Comparison of ENCODE assay signal across 8 mouse cellular contexts in genomic region chr5:33695718-33696121, GRCm38 (mm10). TPM values are rescaled to one million over a fixed set of nuclear protein-coding genes. Genes with fewer than 3 reads are reported as not detected.
DNase-seq lines count a peak whose midpoint lies in the region; ATAC-seq and TF ChIP-seq lines count a peak whose summit lies in the region.

No protein-coding gene starts in this region.

- H3K27me3 ChIP-seq in forebrain, embryonic 11.5 days (ENCODE audit: control insufficient read depth, insufficient read depth, low read length): peaks cover 50% of the 10 kb centered on the region
- peaks cover 11% of the 10 kb centered on the region for H3K27me3 ChIP-seq in limb, embryonic 13.5 days
- peaks cover 1% of the 10 kb centered on the region; the same call in 1 of the 2 replicates for H3K27me3 ChIP-seq in cerebellum, adult 2 months (ENCODE audit: control insufficient read depth, insufficient read depth, low read length)

- TF ChIP-seq POLR2A in olfactory bulb, adult 2 months (IDR thresholded peaks at IDR 0.05; ENCODE audit: insufficient read depth, low read depth, low read length): no peak
- no peak for TF ChIP-seq POLR2A in cerebellum, adult 2 months (IDR thresholded peaks at IDR 0.05; ENCODE audit: borderline replicate concordance, insufficient read depth, low read length)

- H3K27ac ChIP-seq in left cerebral cortex, adult 2 months: no peak overlapping the region
- peak overlapping the region; percentile 83 for H3K27ac ChIP-seq in forebrain, embryonic 11.5 days (ENCODE audit: low read depth, low read length)
- H3K27ac ChIP-seq in limb, embryonic 13.5 days: peak overlapping the region; percentile 95
- H3K27ac ChIP-seq in olfactory bulb, adult 2 months (ENCODE audit: insufficient read depth, low read depth, low read length): no peak overlapping the region
- no peak overlapping the region for H3K27ac ChIP-seq in cerebellum, adult 2 months (ENCODE audit: insufficient read depth, low read length)

- WGBS in forebrain, embryonic 11.5 days: 0% methylated on average over 24 of the region's 24 CpGs
- 5% methylated on average over 24 of the region's 24 CpGs for WGBS in limb, embryonic 13.5 days
- WGBS in olfactory bulb, adult 2 months: 15% methylated on average over 24 of the region's 24 CpGs
- WGBS in cerebellum, adult 2 months: 5% methylated on average over 24 of the region's 24 CpGs

- no peak for ATAC-seq in forebrain, embryonic 11.5 days (replicated peaks; ENCODE audit: low FRiP score)
- no peak for ATAC-seq in limb, embryonic 13.5 days (ENCODE audit: low FRiP score, low read depth)

- H3K9me3 ChIP-seq in forebrain, embryonic 11.5 days (ENCODE audit: control insufficient read depth, low read length): no peaks in the 10 kb centered on the region
- no peaks in the 10 kb centered on the region for H3K9me3 ChIP-seq in limb, embryonic 13.5 days

- no peak for DNase-seq in left cerebral cortex, adult 2 months (ENCODE audit: extremely low spot score in 1 of 2, low spot score in 2 of 2)
- no peak for DNase-seq in left cerebral cortex, postnatal 10 days (ENCODE audit: extremely low spot score in 1 of 2, low spot score in 2 of 2)
- no peak for DNase-seq in forebrain, embryonic 11.5 days (ENCODE audit: low spot score)
- DNase-seq in right cerebral cortex, postnatal 25 days: no peak
- DNase-seq in right cerebral cortex, adult 2 months (ENCODE audit: low spot score in 2 of 2): no peak
- DNase-seq in cerebellum, adult 2 months: no peak

- H3K9ac ChIP-seq in forebrain, embryonic 11.5 days (ENCODE audit: low read length): peak overlapping the region; percentile 60
- H3K9ac ChIP-seq in limb, embryonic 13.5 days: peak overlapping the region; percentile 77

- H3K4me3 ChIP-seq in left cerebral cortex, adult 2 months: peak overlapping the region; percentile 49
- peak overlapping the region; percentile 27 for H3K4me3 ChIP-seq in forebrain, embryonic 11.5 days (ENCODE audit: low read depth, low read length)
- H3K4me3 ChIP-seq in limb, embryonic 13.5 days: peak overlapping the region; percentile 49
- peak overlapping the region; percentile 50 for H3K4me3 ChIP-seq in olfactory bulb, adult 2 months (ENCODE audit: insufficient read depth, low read depth, low read length)
- H3K4me3 ChIP-seq in cerebellum, adult 2 months (replicated peaks; ENCODE audit: insufficient read depth, low read depth, low read length): no peak overlapping the region

- H3K4me2 ChIP-seq in forebrain, embryonic 11.5 days (ENCODE audit: low read depth, low read length, severe bottlenecking): peak overlapping the region; percentile 77
- peak overlapping the region; percentile 85 for H3K4me2 ChIP-seq in limb, embryonic 13.5 days (replicated peaks)

- TF ChIP-seq CTCF in left cerebral cortex, adult 2 months (IDR thresholded peaks at IDR 0.05): no peak
- TF ChIP-seq CTCF in olfactory bulb, adult 2 months (IDR thresholded peaks at IDR 0.05; ENCODE audit: insufficient read depth, low read depth, low read length): no peak
- TF ChIP-seq CTCF in cerebellum, adult 2 months (IDR thresholded peaks at IDR 0.05; ENCODE audit: borderline replicate concordance, insufficient read depth, low read depth, low read length): no peak

- H3K4me1 ChIP-seq in forebrain, embryonic 11.5 days (replicated peaks; ENCODE audit: control insufficient read depth, insufficient read depth, low read length): peaks cover 76% of the 10 kb centered on the region
- peaks cover 91% of the 10 kb centered on the region for H3K4me1 ChIP-seq in limb, embryonic 13.5 days
- peaks cover 23% of the 10 kb centered on the region for H3K4me1 ChIP-seq in olfactory bulb, adult 2 months (ENCODE audit: control insufficient read depth, insufficient read depth, low read length)
- no peaks in the 10 kb centered on the region; the same call in 1 of the 2 replicates for H3K4me1 ChIP-seq in cerebellum, adult 2 months (ENCODE audit: control insufficient read depth, insufficient read depth, low read length)

- H3K36me3 ChIP-seq in forebrain, embryonic 11.5 days (ENCODE audit: control insufficient read depth, insufficient read depth, low read length): no peaks in the 10 kb centered on the region
- no peaks in the 10 kb centered on the region for H3K36me3 ChIP-seq in limb, embryonic 13.5 days

- intact Hi-C loops in left cerebral cortex, adult 2 months (cut with DNase I): no loop called here
- intact Hi-C loops in left cerebral cortex, postnatal 10 days (cut with DNase I): no loop called here

RNA-seq across cellular contexts. Expression of gene Fgfr3, which starts 25.8 kb away (rescaled TPM):
- total RNA-seq in left cerebral cortex, adult 2 months (2021): 100 to 1,000 TPM; 112 to 140 TPM
- 100 to 1,000 TPM in 1 of 2 experiments, 10 to 100 TPM in 1; 71.3 to 109 TPM for total RNA-seq in left cerebral cortex, postnatal 10 days (2021)
- polyA plus RNA-seq in forebrain, embryonic 11.5 days (2014; fragmentation: Nextera tagmentation; extraction: Ambion mirVana): 100 and 105 TPM in 2 replicates
- polyA plus RNA-seq in limb, embryonic 13.5 days (2015; fragmentation: Nextera tagmentation; extraction: Ambion mirVana): 39.1 and 40.7 TPM in 2 replicates
- not detected in 2 replicates for polyA plus RNA-seq in olfactory bulb, adult 2 months (2012; ENCODE audit: insufficient read depth, insufficient read length, low replicate concordance, missing spikeins)
- polyA plus RNA-seq in cerebellum, adult 2 months (2012; rRNA removed): 128 and 147 TPM in 2 replicates

RNA-seq across cellular contexts. Expression of gene Tmem129, which starts 37.5 kb away (rescaled TPM):
- total RNA-seq in left cerebral cortex, adult 2 months (2021): 10 to 100 TPM; 24.8 to 26.7 TPM
- total RNA-seq in left cerebral cortex, postnatal 10 days (2021): 10 to 100 TPM; 22.2 to 23.9 TPM
- 39.3 and 41.8 TPM in 2 replicates for polyA plus RNA-seq in forebrain, embryonic 11.5 days (2014; fragmentation: Nextera tagmentation; extraction: Ambion mirVana)
- 45.2 and 46.0 TPM in 2 replicates for polyA plus RNA-seq in limb, embryonic 13.5 days (2015; fragmentation: Nextera tagmentation; extraction: Ambion mirVana)
- polyA plus RNA-seq in olfactory bulb, adult 2 months (2012; ENCODE audit: insufficient read depth, insufficient read length, low replicate concordance, missing spikeins): not detected in 2 replicates
- polyA plus RNA-seq in cerebellum, adult 2 months (2012; rRNA removed): 50.1 and 50.2 TPM in 2 replicates

RNA-seq across cellular contexts. Expression of gene Tacc3, which starts 37.8 kb away (rescaled TPM):
- total RNA-seq in left cerebral cortex, adult 2 months (2021): 1 to 10 TPM; 5.3 to 7.2 TPM
- 10 to 100 TPM in 1 of 2 experiments, 1 to 10 TPM in 1; 9.9 to 15.0 TPM for total RNA-seq in left cerebral cortex, postnatal 10 days (2021)
- polyA plus RNA-seq in forebrain, embryonic 11.5 days (2014; fragmentation: Nextera tagmentation; extraction: Ambion mirVana): 331 and 332 TPM in 2 replicates
- 196 and 197 TPM in 2 replicates for polyA plus RNA-seq in limb, embryonic 13.5 days (2015; fragmentation: Nextera tagmentation; extraction: Ambion mirVana)
- not detected in 2 replicates for polyA plus RNA-seq in olfactory bulb, adult 2 months (2012; ENCODE audit: insufficient read depth, insufficient read length, low replicate concordance, missing spikeins)
- polyA plus RNA-seq in cerebellum, adult 2 months (2012; rRNA removed): 9.2 and 9.8 TPM in 2 replicates

RNA-seq across cellular contexts. Expression of gene Slbp, which starts 43.3 kb away (rescaled TPM):
- 10 to 100 TPM; 24.4 to 25.7 TPM for total RNA-seq in left cerebral cortex, adult 2 months (2021)
- 10 to 100 TPM; 26.5 to 28.9 TPM for total RNA-seq in left cerebral cortex, postnatal 10 days (2021)
- polyA plus RNA-seq in forebrain, embryonic 11.5 days (2014; fragmentation: Nextera tagmentation; extraction: Ambion mirVana): 295 and 321 TPM in 2 replicates
- 252 and 254 TPM in 2 replicates for polyA plus RNA-seq in limb, embryonic 13.5 days (2015; fragmentation: Nextera tagmentation; extraction: Ambion mirVana)
- polyA plus RNA-seq in olfactory bulb, adult 2 months (2012; ENCODE audit: insufficient read depth, insufficient read length, low replicate concordance, missing spikeins): not detected in 2 replicates
- polyA plus RNA-seq in cerebellum, adult 2 months (2012; rRNA removed): 39.4 and 41.8 TPM in 2 replicates

Comparison
In these comparisons a context has a peak if more than half of its experiments do, and no peak if none do; other contexts are left out.
1. H3K27ac ChIP-seq: peak in forebrain, embryonic 11.5 days (single experiment) and limb, embryonic 13.5 days (single experiment); none in left cerebral cortex, adult 2 months (single experiment), olfactory bulb, adult 2 months (single experiment) and cerebellum, adult 2 months (single experiment).
2. RNA of gene Tmem129, which starts 37.5 kb away (polyA plus RNA-seq): 50.1 to 50.2 TPM in cerebellum, adult 2 months, 45.2 to 46.0 TPM in limb, embryonic 13.5 days and 39.3 to 41.8 TPM in forebrain, embryonic 11.5 days; not detected in olfactory bulb, adult 2 months; every median in the first group is over 10 times any median in the second.